Mouse (Mus musculus): Measurements from ENCODE around the gene Trim56. TPM values are rescaled to one million over a fixed set of nuclear protein-coding genes. Genes with fewer than 3 reads are reported as not detected.

Trim56 gene
- total RNA-seq, 2 experiments from 2014 or later, result 18.0 to 22.0 TPM

- intact Hi-C loops (cut with DNase I), result no loop called here
- DNase-seq (ENCODE audit: low spot score), result no peak
Observed at GRCm38 (mm10) chr5:137110863-137111262, 5.1 kb downstream of the Trim56 start.

- DNase-seq (ENCODE audit: low spot score), result no peak
- intact Hi-C loops (cut with DNase I), result loop anchor here (10.0 kb wide), 1 partner anchor 175 kb away; no protein-coding TSS in a partner anchor
Observed at GRCm38 (mm10) chr5:137109941-137110593, 5.9 kb downstream of the Trim56 start.

GRCm38 (mm10) chr5:137108111-137108510, 7.9 kb downstream of the Trim56 start:
- intact Hi-C loops (cut with DNase I), result loop anchor here (10.0 kb wide), 1 partner anchor 173 kb away; no protein-coding TSS in a partner anchor
- no peak for DNase-seq (ENCODE audit: low spot score)

GRCm38 (mm10) chr5:137107670-137108069, 8.3 kb downstream of the Trim56 start:
- intact Hi-C loops (cut with DNase I), result loop anchor here (1.0 to 10.0 kb wide), 3 partner anchors 45 to 173 kb away; no protein-coding TSS in a partner anchor
- no peak for DNase-seq (ENCODE audit: low spot score)

- DNase-seq (ENCODE audit: low spot score), result peak; percentile 50
- intact Hi-C loops (cut with DNase I), result loop anchor here (1.0 to 10.0 kb wide), 3 partner anchors 45 to 172 kb away; no protein-coding TSS in a partner anchor
Observed at GRCm38 (mm10) chr5:137107024-137107423, 9.0 kb downstream of the Trim56 start.

- DNase-seq (ENCODE audit: low spot score), result no peak
- intact Hi-C loops (cut with DNase I), result loop anchor here (10.0 kb wide), 1 partner anchor 172 kb away; no protein-coding TSS in a partner anchor
Observed at GRCm38 (mm10) chr5:137106434-137106833, 9.6 kb downstream of the Trim56 start.

GRCm38 (mm10) chr5:137103969-137104368, 12.0 kb downstream of the Trim56 start:
- DNase-seq (ENCODE audit: low spot score), result no peak
- intact Hi-C loops (cut with DNase I), result loop anchor here (10.0 kb wide), 1 partner anchor 169 kb away; no protein-coding TSS in a partner anchor

- DNase-seq (ENCODE audit: low spot score), result peak; percentile 71
- intact Hi-C loops (cut with DNase I), result loop anchor here (10.0 kb wide), 1 partner anchor 168 kb away; no protein-coding TSS in a partner anchor
Observed at GRCm38 (mm10) chr5:137102575-137103522, 13.2 kb downstream of the Trim56 start.

- intact Hi-C loops (cut with DNase I), result loop anchor here (10.0 kb wide), 1 partner anchor 167 kb away; no protein-coding TSS in a partner anchor
- DNase-seq (ENCODE audit: low spot score), result no peak
Observed at GRCm38 (mm10) chr5:137102078-137102477, 13.9 kb downstream of the Trim56 start.

- intact Hi-C loops (cut with DNase I), result loop anchor here (10.0 kb wide), 1 partner anchor 166 kb away; no protein-coding TSS in a partner anchor
- no peak for DNase-seq (ENCODE audit: low spot score)
Observed at GRCm38 (mm10) chr5:137100660-137101059, 15.3 kb downstream of the Trim56 start.

GRCm38 (mm10) chr5:137098418-137098817, 17.6 kb downstream of the Trim56 start:
- intact Hi-C loops (cut with DNase I), result no loop called here
- no peak for DNase-seq (ENCODE audit: low spot score)

GRCm38 (mm10) chr5:137096037-137096436, 20.0 kb downstream of the Trim56 start:
- DNase-seq (ENCODE audit: low spot score), result no peak

GRCm38 (mm10) chr5:137095135-137095534, 20.9 kb downstream of the Trim56 start:
- intact Hi-C loops (cut with DNase I), result no loop called here

More at GRCm38 (mm10) chr5:137096037-137096436, 20.0 kb downstream of the Trim56 start:
- intact Hi-C loops (cut with DNase I), result no loop called here

GRCm38 (mm10) chr5:137093720-137094119, 22.3 kb downstream of the Trim56 start:
- intact Hi-C loops (cut with DNase I), result no loop called here
- no peak for DNase-seq (ENCODE audit: low spot score)

More at GRCm38 (mm10) chr5:137095135-137095534, 20.9 kb downstream of the Trim56 start:
- no peak for DNase-seq (ENCODE audit: low spot score)

GRCm38 (mm10) chr5:137091560-137091959, 24.4 kb downstream of the Trim56 start:
- DNase-seq (ENCODE audit: low spot score), result no peak
- intact Hi-C loops (cut with DNase I), result no loop called here

GRCm38 (mm10) chr5:137090870-137091269, 25.1 kb downstream of the Trim56 start:
- intact Hi-C loops (cut with DNase I), result no loop called here
- DNase-seq (ENCODE audit: low spot score), result no peak

GRCm38 (mm10) chr5:137087410-137087809, 28.6 kb downstream of the Trim56 start:
- peak; percentile 66 for DNase-seq (ENCODE audit: low spot score)
- intact Hi-C loops (cut with DNase I), result no loop called here

- intact Hi-C loops (cut with DNase I), result no loop called here
- DNase-seq (ENCODE audit: low spot score), result no peak
Observed at GRCm38 (mm10) chr5:137085731-137086130, 30.3 kb downstream of the Trim56 start.

GRCm38 (mm10) chr5:137085021-137085420, 31.0 kb downstream of the Trim56 start:
- intact Hi-C loops (cut with DNase I), result no loop called here
- no peak for DNase-seq (ENCODE audit: low spot score)

GRCm38 (mm10) chr5:137083051-137083450, 33.0 kb downstream of the Trim56 start:
- intact Hi-C loops (cut with DNase I), result no loop called here
- no peak for DNase-seq (ENCODE audit: low spot score)

All from heart, postnatal 25 days (tissue).